Mouse (Mus musculus) hindbrain, postnatal 0 days (tissue): ENCODE measurements around the gene Ifitm10. TPM values are rescaled to one million over a fixed set of nuclear protein-coding genes. Genes with fewer than 3 reads are reported as not detected.

ENCODE experiments used
- ATAC-seq: fragments of 200-750 bp; cut with Nextera tagmentation; 2 replicates; pipeline ENCODE4 v1.8.0; 2017; ENCODE audit warnings: mild to moderate bottlenecking, moderate TSS enrichment, moderate library complexity
- DNase-seq: peaks from one replicate; pipeline ENCODE4 v3.0.0-alpha.2; 2015; ENCODE audit warnings: low spot score
- H3K27ac ChIP-seq: fragments of 300-500 bp; sonication (generic); 2 replicates; pipeline ENCODE4 v1.5.1; 2014; ENCODE audit warnings: mild to moderate bottlenecking
- H3K27me3 ChIP-seq: fragments of 300-500 bp; sonication (generic); 2 replicates; pipeline ENCODE4 v1.6.1; 2014; ENCODE audit warnings: low read length, mixed read lengths; ENCODE audit not compliant: insufficient read depth
- H3K36me3 ChIP-seq: fragments of 300-500 bp; sonication (generic); 2 replicates; pipeline ENCODE4 v1.6.1; 2014; ENCODE audit warnings: low read length, mixed read lengths; ENCODE audit not compliant: insufficient read depth
- H3K4me1 ChIP-seq: fragments of 300-500 bp; sonication (generic); 2 replicates; pipeline ENCODE4 v1.6.1; 2014; ENCODE audit warnings: antibody characterized with exemption, low read length, mixed read lengths; ENCODE audit not compliant: insufficient read depth
- H3K4me2 ChIP-seq: fragments of 300-500 bp; sonication (generic); 2 replicates; pipeline ENCODE4 v1.6.1; 2014; ENCODE audit warnings: low read depth, mild to moderate bottlenecking, low read length, moderate library complexity, mixed read lengths
- H3K4me3 ChIP-seq: fragments of 300-500 bp; sonication (generic); 2 replicates; pipeline ENCODE4 v1.5.1; 2014; ENCODE audit warnings: low read length
- H3K9ac ChIP-seq: fragments of 300-500 bp; sonication (generic); replicated peaks from 2 replicates; pipeline ENCODE4 v1.6.1; 2014; ENCODE audit warnings: mild to moderate bottlenecking, low read length, moderate library complexity, mixed read lengths
- H3K9me3 ChIP-seq: fragments of 300-500 bp; sonication (generic); 2 replicates; pipeline ENCODE4 v1.6.1; 2016; ENCODE audit warnings: low read length, mixed read lengths
- CTCF ChIP-seq: IDR thresholded peaks from 2 replicates; pipeline ENCODE4 v1.5.1; 2016; ENCODE audit warnings: antibody characterized with exemption, control low read depth, low read depth
- WGBS: fragments of 180-500 bp; shearing (Covaris S2); extraction: QIAGEN DNeasy Blood & Tissue Kit; methylation state at CpG from one replicate; pipeline ENCODE4 v1.1.7; 2014; 5-methylcytosine and 5-hydroxymethylcytosine counted together
- polyA plus RNA-seq: library from polyadenylated mRNA; unstranded; fragments of >200 nt; fragmentation: Nextera tagmentation; extraction: Ambion mirVana; gene quantifications from 2 replicates; pipeline ENCODE4 v1.2.1, GENCODE M21; 2015
- total RNA-seq: library from RNA; depleted of rRNA; stranded (reverse); fragments of >200 nt; gene quantifications from 2 replicates; pipeline ENCODE4 v1.2.3, GENCODE M21; 2014

The Ifitm10 gene
- total and polyA plus RNA-seq, 2 experiments from 2014 or later, result 19.9 to 25.4 TPM

DNA sequence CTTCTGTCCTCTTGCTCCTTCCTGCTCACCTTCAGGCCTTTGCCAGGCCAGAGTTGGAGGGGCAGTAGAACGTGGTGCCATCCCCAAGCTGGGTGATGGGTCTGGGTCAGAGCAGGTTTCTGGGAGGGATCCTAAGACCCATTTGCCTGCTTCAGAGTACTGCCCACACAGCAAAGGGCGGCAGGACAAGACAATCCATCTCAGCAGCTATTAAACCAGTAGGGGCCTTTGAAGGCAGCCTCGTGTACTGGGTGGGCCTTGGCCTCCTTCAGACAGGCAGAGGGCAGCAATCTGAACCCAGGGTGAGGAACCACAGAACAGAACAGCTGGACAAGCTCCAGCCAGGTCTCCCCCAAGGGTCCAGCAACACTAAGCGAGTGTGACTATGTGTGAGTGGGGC, 2.5 kb upstream of the Ifitm10 start:
- Histone ChIP-seq H3K4me3 (no peak overlapping the region), H3K36me3 (peaks cover 44% of the 10 kb centered on the region), H3K27me3 (peaks cover 10% of the 10 kb centered on the region; the same call in 1 of the 2 replicates), H3K4me2 (no peak overlapping the region), H3K4me1 (0 out of 2 replicates have a peak, but pooled peaks cover 3% of the 10 kb centered on the region), H3K9me3 (no peaks in the 10 kb centered on the region), H3K27ac (no peak overlapping the region), H3K9ac (no peak overlapping the region)
- 85% methylated on average over 4 of the region's 4 CpGs for WGBS
- DNase-seq, result no peak
- TF ChIP-seq CTCF, result no peak
- no peak for ATAC-seq

- no peak overlapping the region for H3K4me2 ChIP-seq
- H3K27me3 ChIP-seq, result peaks cover 14% of the 10 kb centered on the region; the same call in 1 of the 2 replicates
- 47% methylated on average over 6 of the region's 6 CpGs for WGBS
- H3K4me3 ChIP-seq, result no peak overlapping the region
- ATAC-seq, result no peak
- H3K9me3 ChIP-seq, result no peaks in the 10 kb centered on the region
- no peak overlapping the region for H3K27ac ChIP-seq
- TF ChIP-seq CTCF, result no peak
- H3K9ac ChIP-seq, result no peak overlapping the region
- H3K4me1 ChIP-seq, result 0 out of 2 replicates have a peak, but pooled peaks cover 5% of the 10 kb centered on the region
- DNase-seq, result no peak
- peaks cover 36% of the 10 kb centered on the region for H3K36me3 ChIP-seq
Observed at GRCm38 (mm10) chr7:142375261-142375724, 1.7 kb upstream of the Ifitm10 start.

- peak overlapping the region; percentile 48; the same call in 1 of the 2 replicates for H3K27ac ChIP-seq
- peaks cover 29% of the 10 kb centered on the region for H3K36me3 ChIP-seq
- no peaks in the 10 kb centered on the region for H3K9me3 ChIP-seq
- TF ChIP-seq CTCF, result no peak
- H3K9ac ChIP-seq, result no peak overlapping the region
- no peak overlapping the region for H3K4me3 ChIP-seq
- 0 out of 2 replicates have a peak, but pooled peaks cover 5% of the 10 kb centered on the region for H3K4me1 ChIP-seq
- H3K27me3 ChIP-seq, result peaks cover 14% of the 10 kb centered on the region; the same call in 1 of the 2 replicates
- ATAC-seq, result no peak
- H3K4me2 ChIP-seq, result no peak overlapping the region
- 95% methylated on average over 5 of the region's 5 CpGs for WGBS
- DNase-seq, result no peak
Observed at GRCm38 (mm10) chr7:142374413-142375015, 961 bp upstream of the Ifitm10 start.

GRCm38 (mm10) chr7:142373039-142373438, 514 bp downstream of the Ifitm10 start:
- Histone ChIP-seq H3K9me3 (no peaks in the 10 kb centered on the region), H3K27ac (no peak overlapping the region), H3K36me3 (peaks cover 14% of the 10 kb centered on the region), H3K4me1 (0 out of 2 replicates have a peak, but pooled peaks cover 5% of the 10 kb centered on the region), H3K9ac (no peak overlapping the region), H3K4me3 (no peak overlapping the region), H3K4me2 (no peak overlapping the region), H3K27me3 (peaks cover 14% of the 10 kb centered on the region; the same call in 1 of the 2 replicates)
- WGBS, result 84% methylated on average over 5 of the region's 5 CpGs
- DNase-seq (no peak), ATAC-seq (no peak)
- no peak for TF ChIP-seq CTCF

- 0 out of 2 replicates have a peak, but pooled peaks cover 5% of the 10 kb centered on the region for H3K4me1 ChIP-seq
- peaks cover 14% of the 10 kb centered on the region; the same call in 1 of the 2 replicates for H3K27me3 ChIP-seq
- no peaks in the 10 kb centered on the region for H3K9me3 ChIP-seq
- peak overlapping the region; percentile 84 for H3K4me2 ChIP-seq
- H3K9ac ChIP-seq, result peak overlapping the region; percentile 57
- H3K4me3 ChIP-seq, result peak overlapping the region; percentile 47
- WGBS, result 1% methylated on average over 62 of the region's 64 CpGs
- no peak overlapping the region for H3K27ac ChIP-seq
- peaks cover 11% of the 10 kb centered on the region for H3K36me3 ChIP-seq
- ATAC-seq (peak; percentile 33; the same call in 1 of the 2 replicates), DNase-seq (peak; percentile 39)
- no peak for TF ChIP-seq CTCF
Observed at GRCm38 (mm10) chr7:142371768-142372661, 1.5 kb downstream of the Ifitm10 start.

DNA sequence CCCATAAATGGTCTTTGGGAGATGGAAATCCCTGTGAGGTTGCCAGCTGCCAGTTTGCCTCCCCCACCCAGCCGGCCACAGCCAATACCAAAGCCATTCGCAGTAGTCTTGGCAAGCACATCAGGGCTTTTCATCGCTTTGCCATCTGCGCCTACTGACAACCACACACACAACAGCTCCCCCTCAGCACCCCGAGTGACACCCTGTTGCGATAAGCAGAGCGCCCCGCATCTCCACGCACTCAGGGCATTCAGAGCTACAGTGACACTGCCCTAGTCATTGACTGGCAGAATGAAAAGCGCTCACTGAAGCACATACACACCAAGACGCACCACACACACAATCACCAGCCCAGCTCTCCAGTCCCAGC, 2.2 kb downstream of the Ifitm10 start:
- H3K27ac ChIP-seq, result no peak overlapping the region
- H3K27me3 ChIP-seq, result peaks cover 14% of the 10 kb centered on the region; the same call in 1 of the 2 replicates
- H3K4me2 ChIP-seq, result peak overlapping the region; percentile 84
- no peaks in the 10 kb centered on the region for H3K9me3 ChIP-seq
- H3K9ac ChIP-seq, result peak overlapping the region; percentile 57; the same call in 1 of the 2 replicates
- peaks cover 7% of the 10 kb centered on the region for H3K36me3 ChIP-seq
- H3K4me1 ChIP-seq, result 0 out of 2 replicates have a peak, but pooled peaks cover 5% of the 10 kb centered on the region
- TF ChIP-seq CTCF, result no peak
- 17% methylated on average over 11 of the region's 11 CpGs for WGBS
- peak overlapping the region; percentile 47 for H3K4me3 ChIP-seq
- ATAC-seq, result peak; percentile 24; the same call in 1 of the 2 replicates
- DNase-seq, result peak; percentile 37
